Mouse (Mus musculus): ENCODE results near the gene Eng. TPM values are rescaled to one million over a fixed set of nuclear protein-coding genes. Genes with fewer than 3 reads are reported as not detected.

The Eng gene
- total and polyA plus RNA-seq, 3 experiments = 0.08 to 0.47 (median 0.13) TPM

DNA sequence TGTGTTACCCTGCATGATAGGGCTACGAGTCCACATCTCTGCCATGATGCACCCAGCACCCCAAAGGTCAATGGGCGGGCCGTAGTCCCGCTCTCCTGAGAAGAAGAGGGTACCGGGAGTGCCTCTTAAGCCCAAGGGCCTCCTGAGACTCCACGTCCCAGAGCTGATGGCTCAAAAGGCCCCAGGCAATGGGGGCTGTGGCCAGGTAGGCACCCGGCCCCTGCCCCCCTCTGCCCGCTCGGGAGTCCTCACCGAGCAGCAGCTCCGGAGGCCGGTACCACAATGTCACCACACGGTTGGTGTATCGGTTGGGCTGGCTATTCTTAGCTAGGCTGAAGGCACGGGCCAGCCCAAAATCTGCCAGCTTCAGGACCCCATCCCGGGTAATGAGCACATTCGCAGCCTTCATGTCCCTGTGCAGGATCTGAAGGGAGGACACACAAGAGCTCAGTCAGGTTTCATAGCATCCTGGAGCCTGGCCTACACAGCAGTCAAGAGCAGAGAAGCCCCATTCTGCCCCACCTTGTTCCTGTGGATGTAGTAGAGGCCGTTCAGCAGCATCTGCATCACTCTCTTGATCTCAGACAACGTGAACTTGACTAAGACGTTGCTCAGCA is 63.2 kb downstream of the Eng start:
- Histone ChIP-seq H3K79me2 (replicated peaks; ENCODE audit: control insufficient read depth, extremely low read depth, insufficient read depth, poor library complexity, severe bottlenecking) (peaks cover 52% of the 10 kb centered on the region), H3K27ac (ENCODE audit: insufficient read depth, low read depth) (no peak overlapping the region), H3K9me3 (replicated peaks; ENCODE audit: low read length) (no peaks in the 10 kb centered on the region), H3K4me3 (replicated peaks in 1 of 3; ENCODE audit: low read depth in 2 of 3, low read length in 2 of 3, poor library complexity in 1 of 3) (no peak overlapping the region), H3K4me2 (ENCODE audit: insufficient read depth, low read depth, poor library complexity, severe bottlenecking) (no peak overlapping the region), H3K4me1 (ENCODE audit: control insufficient read depth in 1 of 2, insufficient read depth in 2 of 2) (peaks cover 26 to 40% of the 10 kb centered on the region in 2 experiments), H3K27me3 (replicated peaks) (no peaks in the 10 kb centered on the region), H3K9ac (ENCODE audit: insufficient read depth, low read depth) (no peak overlapping the region), H3K36me3 (replicated peaks in 1 of 2; ENCODE audit: control insufficient read depth in 1 of 2, insufficient read depth in 1 of 2, low read length in 1 of 2) (peaks cover 55 to 65% of the 10 kb centered on the region in 2 experiments)
- no peak for TF ChIP-seq TBP (conservative IDR thresholded peaks at IDR 0.05; ENCODE audit: low read depth, low read length)
- no peak for TF ChIP-seq EP300 (IDR thresholded peaks at IDR 0.05; ENCODE audit: low read length)
- no peak for TF ChIP-seq USF2 (conservative IDR thresholded peaks at IDR 0.05; ENCODE audit: low read depth, low read length)
- TF ChIP-seq ELF1 (IDR thresholded peaks at IDR 0.05; ENCODE audit: low read depth, low read length) = no peak
- TF ChIP-seq E2F4 (IDR thresholded peaks at IDR 0.05; ENCODE audit: insufficient replicate concordance, low read depth, low read length) = no peak
- no peak for TF ChIP-seq ZNF384 (IDR thresholded peaks at IDR 0.05; ENCODE audit: low read depth, low read length)
- TF ChIP-seq ETS1 (conservative IDR thresholded peaks at IDR 0.05; ENCODE audit: low read depth, low read length) = no peak
- TF ChIP-seq IRF4 (IDR thresholded peaks at IDR 0.05; ENCODE audit: low read depth, low read length) = no peak
- TF ChIP-seq POLR2A (IDR thresholded peaks at IDR 0.05; ENCODE audit: low read depth, low read length) = no peak
- TF ChIP-seq RCOR1 (conservative IDR thresholded peaks at IDR 0.05; ENCODE audit: low read depth, low read length) = no peak
- no peak for TF ChIP-seq NRF1 (IDR thresholded peaks at IDR 0.05; ENCODE audit: low read depth, low read length)
- DNase-seq (ENCODE audit: extremely low read depth) = no peak
- dilution Hi-C loops (cut with MboI; ENCODE audit: extremely low pct_ligation_motif_present, extremely low pct_unique_long_range_greater_than_20kb, low sequenced_read_pairs) (no loop called here), in situ Hi-C loops (cut with MboI; ENCODE audit: low pct_ligation_motif_present, low pct_unique_long_range_greater_than_20kb, low sequenced_read_pairs) (loop anchor here (5.0 kb wide), 1 partner anchor 48 kb away; the partner anchor contains the start of gene Tor2a)

DNA sequence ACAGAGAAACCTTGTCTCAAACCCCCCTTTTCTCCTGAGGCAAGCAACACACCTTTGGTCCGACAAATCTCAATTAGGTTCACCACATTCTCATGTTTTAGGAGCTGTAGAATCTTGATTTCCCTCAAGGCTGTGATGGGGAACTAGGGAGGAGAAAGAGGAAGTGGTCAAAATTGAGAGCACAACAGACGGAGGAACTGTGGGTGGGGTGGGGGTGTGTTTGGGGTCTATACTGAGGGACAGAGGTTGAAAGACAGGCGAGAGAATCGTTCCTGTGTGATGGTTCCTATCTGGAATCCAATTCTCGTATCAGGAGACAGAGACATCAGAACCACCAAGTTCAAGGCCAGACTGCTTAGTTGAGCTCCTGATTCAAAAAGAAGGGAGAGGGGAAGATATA is 64.0 kb downstream of the Eng start:
- Histone ChIP-seq H3K27me3 (replicated peaks) (no peaks in the 10 kb centered on the region), H3K27ac (ENCODE audit: insufficient read depth, low read depth) (peak overlapping the region; percentile 37; the same call in 1 of the 2 replicates), H3K9me3 (replicated peaks; ENCODE audit: low read length) (no peaks in the 10 kb centered on the region), H3K4me3 (replicated peaks in 1 of 3; ENCODE audit: low read depth in 2 of 3, low read length in 2 of 3, poor library complexity in 1 of 3) (no peak overlapping the region), H3K36me3 (replicated peaks in 1 of 2; ENCODE audit: control insufficient read depth in 1 of 2, insufficient read depth in 1 of 2, low read length in 1 of 2) (peaks cover 47 to 57% of the 10 kb centered on the region in 2 experiments), H3K4me2 (ENCODE audit: insufficient read depth, low read depth, poor library complexity, severe bottlenecking) (peak overlapping the region; percentile 81; the same call in 1 of the 2 replicates), H3K4me1 (ENCODE audit: control insufficient read depth in 1 of 2, insufficient read depth in 2 of 2) (peaks cover 27 to 47% of the 10 kb centered on the region in 2 experiments), H3K79me2 (replicated peaks; ENCODE audit: control insufficient read depth, extremely low read depth, insufficient read depth, poor library complexity, severe bottlenecking) (peaks cover 52% of the 10 kb centered on the region), H3K9ac (ENCODE audit: insufficient read depth, low read depth) (no peak overlapping the region)
- dilution Hi-C loops (cut with MboI; ENCODE audit: extremely low pct_ligation_motif_present, extremely low pct_unique_long_range_greater_than_20kb, low sequenced_read_pairs) = no loop called here
- in situ Hi-C loops (cut with MboI; ENCODE audit: low pct_ligation_motif_present, low pct_unique_long_range_greater_than_20kb, low sequenced_read_pairs) = loop anchor here (5.0 kb wide), 1 partner anchor 47 kb away; the partner anchor contains the start of gene Tor2a
- peak; percentile 49 for DNase-seq (ENCODE audit: extremely low read depth)
- no peak for TF ChIP-seq CHD1 (IDR thresholded peaks at IDR 0.05; ENCODE audit: low read depth, low read length)
- no peak for TF ChIP-seq ZC3H11A (IDR thresholded peaks at IDR 0.05; ENCODE audit: low read depth, low read length)
- TF ChIP-seq HCFC1 (IDR thresholded peaks at IDR 0.05; ENCODE audit: low read depth, low read length) = no peak
- 0 out of 2 replicates have a peak, but pooled peaks have one; percentile 48 for TF ChIP-seq IRF4 (IDR thresholded peaks at IDR 0.05; ENCODE audit: low read depth, low read length)
- 0 out of 2 replicates have a peak, but pooled peaks have one; percentile 18 for TF ChIP-seq ETS1 (conservative IDR thresholded peaks at IDR 0.05; ENCODE audit: low read depth, low read length)
- no peak for TF ChIP-seq CHD2 (IDR thresholded peaks at IDR 0.05; ENCODE audit: low read length)
- no peak for TF ChIP-seq ZKSCAN1 (IDR thresholded peaks at IDR 0.05; ENCODE audit: borderline replicate concordance, low read depth, low read length)
- TF ChIP-seq EP300 (IDR thresholded peaks at IDR 0.05; ENCODE audit: low read length) = peak; percentile 62
- peak; percentile 72 for TF ChIP-seq SIN3A (IDR thresholded peaks at IDR 0.05; ENCODE audit: low read length)
- TF ChIP-seq MXI1 (IDR thresholded peaks at IDR 0.05; ENCODE audit: low read depth, low read length) = no peak
